Comparison of ENCODE assay signal across 12 mouse cellular contexts in genomic region chr3:53919941-53920340, GRCm38 (mm10).
"Had no signal": no experiment of that assay in that cellular context is flagged by ENCODE, and none has a peak within 500 bp of the region (broad histone marks: within the 10 kb centered on the region; RNA-seq: fewer than 3 reads in every experiment).

No protein-coding gene starts in this region.

- H3K27ac ChIP-seq: hindbrain, postnatal 0 days; limb, embryonic 13.5 days; liver, embryonic 14.5 days; midbrain, embryonic 13.5 days had no signal

- H3K27me3 ChIP-seq: limb, embryonic 13.5 days; midbrain, embryonic 13.5 days had no signal

- H3K9ac ChIP-seq: limb, embryonic 13.5 days; liver, embryonic 14.5 days; midbrain, embryonic 13.5 days had no signal

- H3K9me3 ChIP-seq: limb, embryonic 13.5 days; midbrain, embryonic 13.5 days had no signal

- H3K4me2 ChIP-seq: limb, embryonic 13.5 days; midbrain, embryonic 13.5 days had no signal

- H3K4me1 ChIP-seq: limb, embryonic 13.5 days; midbrain, embryonic 13.5 days had no signal

- DNase-seq: kidney, adult 11 months; kidney, postnatal 10 days; kidney, postnatal 4 days; left cerebral cortex, postnatal 4 days; lung, adult 2 months; spleen, adult 18-20 months; thymus, adult 2 months; thymus, postnatal 25 days had no signal

- H3K4me3 ChIP-seq: limb, embryonic 13.5 days; midbrain, embryonic 13.5 days had no signal

- ATAC-seq: hindbrain, postnatal 0 days; midbrain, embryonic 13.5 days had no signal

- H3K36me3 ChIP-seq: limb, embryonic 13.5 days; midbrain, embryonic 13.5 days had no signal
